Comparison of ENCODE assay signal across 8 mouse cellular contexts in genomic region chr19:7268722-7269090, GRCm38 (mm10). TPM values are rescaled to one million over a fixed set of nuclear protein-coding genes. Genes with fewer than 3 reads are reported as not detected.
DNase-seq lines count a peak whose midpoint lies in the region; ATAC-seq and TF ChIP-seq lines count a peak whose summit lies in the region.

No protein-coding gene starts in this region.

- H3K36me3 ChIP-seq in intestine, embryonic 15.5 days = peaks cover 3% of the 10 kb centered on the region; the same call in 1 of the 2 replicates
- H3K36me3 ChIP-seq in liver, adult 2 months (ENCODE audit: control insufficient read depth, insufficient read depth, low read length) = no peaks in the 10 kb centered on the region
- peaks cover 15% of the 10 kb centered on the region for H3K36me3 ChIP-seq in midbrain, postnatal 0 days (ENCODE audit: insufficient read depth, low read length)
- no peaks in the 10 kb centered on the region for H3K36me3 ChIP-seq in testis, adult 2 months (ENCODE audit: control insufficient read depth, insufficient read depth, low read length)

- DNase-seq in 3T3-L1 (ENCODE audit: low read depth, low spot score) (peak; percentile 75), Patski (ENCODE audit: low read depth, low spot score) (no peak)
- DNase-seq in gastrocnemius, postnatal 36 days = peak; percentile 63 to 71
- no peak for DNase-seq in liver, adult 2 months (ENCODE audit: extremely low read depth, low read depth, low spot score)
- no peak for DNase-seq in midbrain, postnatal 0 days (ENCODE audit: low spot score)

- no peaks in the 10 kb centered on the region for H3K27me3 ChIP-seq in Patski
- no peaks in the 10 kb centered on the region for H3K27me3 ChIP-seq in intestine, embryonic 15.5 days (replicated peaks)
- H3K27me3 ChIP-seq in liver, adult 2 months (ENCODE audit: control insufficient read depth, insufficient read depth, low read length) = peaks cover 4% of the 10 kb centered on the region; the same call in 1 of the 2 replicates
- no peaks in the 10 kb centered on the region for H3K27me3 ChIP-seq in midbrain, postnatal 0 days (ENCODE audit: insufficient read depth, low read length)
- H3K27me3 ChIP-seq in testis, adult 2 months (ENCODE audit: control insufficient read depth, insufficient read depth, low read length) = no peaks in the 10 kb centered on the region

- no peaks in the 10 kb centered on the region for H3K79me2 ChIP-seq in liver, adult 2 months (ENCODE audit: control insufficient read depth, insufficient read depth, low read length)

- no peak for TF ChIP-seq POLR2A in liver, adult 2 months (IDR thresholded peaks at IDR 0.05; ENCODE audit: extremely low read depth, insufficient read depth, low read length)
- TF ChIP-seq POLR2A in testis, adult 2 months (IDR thresholded peaks at IDR 0.05; ENCODE audit: control insufficient read depth, low read depth, low read length) = no peak

- WGBS in intestine, embryonic 15.5 days = 0% methylated on average over 29 of the region's 30 CpGs
- WGBS in liver, adult 2 months = 2% methylated on average over 30 of the region's 30 CpGs
- 2% methylated on average over 30 of the region's 30 CpGs for WGBS in midbrain, postnatal 0 days

- peak overlapping the region; percentile 84 for H3K9ac ChIP-seq in intestine, embryonic 15.5 days
- peak overlapping the region; percentile 75 for H3K9ac ChIP-seq in liver, adult 2 months (ENCODE audit: low read depth, low read length)
- peak overlapping the region; percentile 76 for H3K9ac ChIP-seq in midbrain, postnatal 0 days (replicated peaks; ENCODE audit: low read length, poor library complexity, severe bottlenecking)

- H3K4me2 ChIP-seq in intestine, embryonic 15.5 days (replicated peaks) = peak overlapping the region; percentile 90
- H3K4me2 ChIP-seq in midbrain, postnatal 0 days (ENCODE audit: low read depth, low read length, poor library complexity, severe bottlenecking) = peak overlapping the region; percentile 82

- POLR2A ChIA-PET in Patski (lab: Charles Lee) = interaction anchor here (0.9 to 1.4 kb wide), 2 partner anchors 8 to 33 kb away, joined by 3 to 5 read pairs; no protein-coding TSS in a partner anchor

- peak; percentile 63 for ATAC-seq in Patski
- peak; percentile 45 for ATAC-seq in common myeloid progenitor, adult 5-6 weeks (replicated peaks; ENCODE audit: low read depth, poor library complexity, severe bottlenecking)
- peak; percentile 53 for ATAC-seq in intestine, embryonic 15.5 days
- ATAC-seq in midbrain, postnatal 0 days (ENCODE audit: low FRiP score) = peak; percentile 38

- H3K9me3 ChIP-seq in intestine, embryonic 15.5 days = no peaks in the 10 kb centered on the region
- H3K9me3 ChIP-seq in midbrain, postnatal 0 days (ENCODE audit: low read length) = no peaks in the 10 kb centered on the region

- CTCF ChIA-PET in Patski (lab: Charles Lee) = interaction anchor here (0.8 to 4.1 kb wide), 10 partner anchors 12 to 228 kb away, joined by 3 to 18 read pairs (median 4); partner anchors contain the start of gene Mark2

- peak overlapping the region; percentile 95 for H3K27ac ChIP-seq in intestine, embryonic 15.5 days
- H3K27ac ChIP-seq in liver, adult 2 months (replicated peaks; ENCODE audit: insufficient read depth, low read depth, low read length) = no peak overlapping the region
- H3K27ac ChIP-seq in midbrain, postnatal 0 days (ENCODE audit: low read depth, low read length) = peak overlapping the region; percentile 81
- no peak overlapping the region for H3K27ac ChIP-seq in testis, adult 2 months (ENCODE audit: control insufficient read depth, insufficient read depth, low read depth, low read length)

- H3K4me1 ChIP-seq in intestine, embryonic 15.5 days (replicated peaks) = peaks cover 53% of the 10 kb centered on the region
- H3K4me1 ChIP-seq in liver, adult 2 months (ENCODE audit: control insufficient read depth, insufficient read depth, low read length) = peaks cover 4% of the 10 kb centered on the region; the same call in 1 of the 2 replicates
- H3K4me1 ChIP-seq in midbrain, postnatal 0 days (ENCODE audit: insufficient read depth, low read length) = peaks cover 19% of the 10 kb centered on the region
- peaks cover 22% of the 10 kb centered on the region for H3K4me1 ChIP-seq in testis, adult 2 months (ENCODE audit: control insufficient read depth, insufficient read depth, low read length)

- TF ChIP-seq CTCF in Patski (IDR thresholded peaks at IDR 0.05) = no peak
- TF ChIP-seq CTCF in liver, adult 2 months (IDR thresholded peaks at IDR 0.05; ENCODE audit: low read depth, low read length) = peak; percentile 75
- TF ChIP-seq CTCF in midbrain, postnatal 0 days (IDR thresholded peaks at IDR 0.05) = peak; percentile 77
- peak; percentile 53 for TF ChIP-seq CTCF in testis, adult 2 months (IDR thresholded peaks at IDR 0.05; ENCODE audit: control insufficient read depth, insufficient read depth, insufficient replicate concordance, low read depth, low read length)

- in situ Hi-C loops in Patski (cut with MboI; ENCODE audit: low pct_unique_long_range_greater_than_20kb) = loop anchor here (5.0 kb wide), 1 partner anchor 79 kb away; no protein-coding TSS in a partner anchor

- H3K4me3 ChIP-seq in intestine, embryonic 15.5 days (replicated peaks) = peak overlapping the region; percentile 76
- peak overlapping the region; percentile 69 for H3K4me3 ChIP-seq in liver, adult 2 months (ENCODE audit: insufficient read depth, low read depth, low read length)
- H3K4me3 ChIP-seq in midbrain, postnatal 0 days (ENCODE audit: low read depth, low read length) = peak overlapping the region; percentile 75
- H3K4me3 ChIP-seq in testis, adult 2 months (ENCODE audit: control insufficient read depth, low read depth, low read length) = peak overlapping the region; percentile 86

- intact Hi-C loops in gastrocnemius, postnatal 36 days (cut with DNase I) = no loop called here

RNA-seq across cellular contexts. Expression of gene Rcor2, which starts 1.6 kb away (rescaled TPM):
- polyA plus RNA-seq in Patski (2021) = 7.6 TPM
- 5.9 and 9.0 TPM in 2 replicates for total RNA-seq in common myeloid progenitor, adult 5-6 weeks (2017)
- total RNA-seq in gastrocnemius, postnatal 36 days (2021) = 1 to 10 TPM; 1.8 to 2.1 TPM
- polyA plus RNA-seq in intestine, embryonic 15.5 days (2015; fragmentation: Nextera tagmentation; extraction: Ambion mirVana) = 12.1 and 12.8 TPM in 2 replicates
- 0.13 and 0.55 TPM in 2 replicates for total RNA-seq in liver, adult 2 months (2014; rRNA removed)
- polyA plus RNA-seq in liver, adult 2 months (2012; rRNA removed) = 0.10 and 0.57 TPM in 2 replicates
- 40.7 and 53.1 TPM in 2 replicates for total RNA-seq in midbrain, postnatal 0 days (2014; rRNA removed)
- polyA plus RNA-seq in midbrain, postnatal 0 days (2015; fragmentation: Nextera tagmentation; extraction: Ambion mirVana) = 8.9 and 9.7 TPM in 2 replicates
- polyA plus RNA-seq in testis, adult 2 months (2012; rRNA removed) = 3.6 and 4.1 TPM in 2 replicates

RNA-seq across cellular contexts. Expression of gene Naa40, which starts 27.7 kb away (rescaled TPM):
- polyA plus RNA-seq in Patski (2021) = 60.8 TPM
- 31.5 and 39.4 TPM in 2 replicates for total RNA-seq in common myeloid progenitor, adult 5-6 weeks (2017)
- total RNA-seq in gastrocnemius, postnatal 36 days (2021) = 10 to 100 TPM in 1 of 2 experiments, 1 to 10 TPM in 1; 7.8 to 11.3 TPM
- 49.8 and 52.9 TPM in 2 replicates for polyA plus RNA-seq in intestine, embryonic 15.5 days (2015; fragmentation: Nextera tagmentation; extraction: Ambion mirVana)
- 5.3 and 7.1 TPM in 2 replicates for total RNA-seq in liver, adult 2 months (2014; rRNA removed)
- 6.1 and 9.7 TPM in 2 replicates for polyA plus RNA-seq in liver, adult 2 months (2012; rRNA removed)
- 58.3 and 62.5 TPM in 2 replicates for total RNA-seq in midbrain, postnatal 0 days (2014; rRNA removed)
- polyA plus RNA-seq in midbrain, postnatal 0 days (2015; fragmentation: Nextera tagmentation; extraction: Ambion mirVana) = 45.6 and 46.1 TPM in 2 replicates
- 61.5 and 69.3 TPM in 2 replicates for polyA plus RNA-seq in testis, adult 2 months (2012; rRNA removed)

RNA-seq across cellular contexts. Expression of gene Cox8a, which starts 51.3 kb away (rescaled TPM):
- polyA plus RNA-seq in Patski (2021) = 1,740 TPM
- total RNA-seq in common myeloid progenitor, adult 5-6 weeks (2017) = 385 and 388 TPM in 2 replicates
- 10 to 100 TPM; 80.2 to 87.0 TPM for total RNA-seq in gastrocnemius, postnatal 36 days (2021)
- polyA plus RNA-seq in intestine, embryonic 15.5 days (2015; fragmentation: Nextera tagmentation; extraction: Ambion mirVana) = 1,343 and 1,351 TPM in 2 replicates
- 252 and 362 TPM in 2 replicates for total RNA-seq in liver, adult 2 months (2014; rRNA removed)
- polyA plus RNA-seq in liver, adult 2 months (2012; rRNA removed) = 1,697 and 1,918 TPM in 2 replicates
- 1,114 and 1,471 TPM in 2 replicates for total RNA-seq in midbrain, postnatal 0 days (2014; rRNA removed)
- 1,645 and 1,756 TPM in 2 replicates for polyA plus RNA-seq in midbrain, postnatal 0 days (2015; fragmentation: Nextera tagmentation; extraction: Ambion mirVana)
- polyA plus RNA-seq in testis, adult 2 months (2012; rRNA removed) = 117 and 148 TPM in 2 replicates

Comparison
In these comparisons a context has a peak if more than half of its experiments do, and no peak if none do; other contexts are left out.
1. DNase-seq: peak in 3T3-L1 (single experiment) and gastrocnemius, postnatal 36 days (2 of 2); none in Patski (single experiment), liver, adult 2 months (single experiment) and midbrain, postnatal 0 days (single experiment).
2. H3K27ac ChIP-seq: peak in intestine, embryonic 15.5 days (single experiment) and midbrain, postnatal 0 days (single experiment); none in liver, adult 2 months (single experiment) and testis, adult 2 months (single experiment).
3. Peak in every context shown above with its lines, with median percentiles within 50 percentile points of each other: ATAC-seq, H3K4me3 ChIP-seq and H3K9ac ChIP-seq.